Mouse (Mus musculus): Measurements from ENCODE around the gene Csta1. TPM values are rescaled to one million over a fixed set of nuclear protein-coding genes. Genes with fewer than 3 reads are reported as not detected.
"Not testable (repeated sequence)": the region's sequence is repeated elsewhere in the genome, so short reads cannot be mapped to it uniquely, and the experiment has no call there.

Gene Csta1
- polyA plus RNA-seq (2012; ENCODE audit: insufficient read depth, insufficient read length, missing spikeins) = not detected in 2 replicates

DNA sequence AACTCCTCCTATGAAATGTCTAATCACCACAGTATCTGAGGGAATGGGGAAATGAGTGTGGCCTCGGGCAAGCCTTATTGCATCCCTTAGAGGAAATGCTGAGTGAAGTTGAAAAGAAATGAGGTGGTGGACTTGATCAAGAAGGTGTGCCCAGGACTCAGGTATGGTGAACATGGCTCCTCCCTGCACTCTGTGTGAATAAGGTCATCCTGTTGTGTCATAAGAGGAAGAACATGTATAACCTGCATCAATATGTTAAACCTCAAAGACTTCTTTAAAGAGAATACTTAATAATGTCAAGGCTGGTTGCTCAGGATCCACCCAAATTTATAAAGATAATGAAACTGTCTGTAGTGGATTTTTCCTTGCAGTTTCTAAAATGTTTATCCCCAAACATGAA, at the start of gene Csta1:
TSS of gene Csta1 (minus strand) at position 101 of the 400 bp plus-strand sequence.
- Histone ChIP-seq H3K4me3 (ENCODE audit: insufficient read depth, low read length) (no peak within 1 kb of the TSS), H3K27ac (ENCODE audit: insufficient read depth, low read depth, low read length) (no peak within 1 kb of the TSS), H3K4me1 (ENCODE audit: control insufficient read depth, insufficient read depth, low read length) (no peaks in the 10 kb centered on the region)
- TF ChIP-seq POLR2A (IDR thresholded peaks at IDR 0.05; ENCODE audit: borderline replicate concordance, low read depth, low read length) (no peak), CTCF (IDR thresholded peaks at IDR 0.05; ENCODE audit: low read depth, low read length) (no peak)

DNA sequence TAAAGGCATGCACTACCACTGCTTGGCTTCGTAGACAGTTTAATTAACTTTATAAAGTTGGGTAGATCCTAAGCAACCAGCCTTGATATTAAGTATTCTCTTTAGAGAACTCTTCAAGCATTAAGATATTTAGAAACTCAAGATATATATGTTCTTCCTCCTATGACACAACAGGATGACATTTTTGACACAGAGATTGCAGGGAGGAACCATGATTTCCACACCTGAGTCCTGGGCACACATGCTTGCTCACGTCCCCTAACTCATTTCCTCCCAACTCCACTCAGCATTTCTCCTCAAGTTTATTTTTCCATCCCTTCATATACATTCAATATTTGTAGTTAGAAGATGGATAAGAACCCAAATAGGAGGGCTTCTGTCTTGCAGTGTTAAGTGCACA, 48.9 kb upstream of the Csta1 start:
- no peaks in the 10 kb centered on the region for H3K4me1 ChIP-seq (ENCODE audit: control insufficient read depth, insufficient read depth, low read length)
- H3K4me3 ChIP-seq (ENCODE audit: insufficient read depth, low read length) = no peak overlapping the region
- H3K27ac ChIP-seq (ENCODE audit: insufficient read depth, low read depth, low read length) = no peak overlapping the region
- no peak for TF ChIP-seq CTCF (IDR thresholded peaks at IDR 0.05; ENCODE audit: low read depth, low read length)
- TF ChIP-seq POLR2A (IDR thresholded peaks at IDR 0.05; ENCODE audit: borderline replicate concordance, low read depth, low read length) = no peak

DNA sequence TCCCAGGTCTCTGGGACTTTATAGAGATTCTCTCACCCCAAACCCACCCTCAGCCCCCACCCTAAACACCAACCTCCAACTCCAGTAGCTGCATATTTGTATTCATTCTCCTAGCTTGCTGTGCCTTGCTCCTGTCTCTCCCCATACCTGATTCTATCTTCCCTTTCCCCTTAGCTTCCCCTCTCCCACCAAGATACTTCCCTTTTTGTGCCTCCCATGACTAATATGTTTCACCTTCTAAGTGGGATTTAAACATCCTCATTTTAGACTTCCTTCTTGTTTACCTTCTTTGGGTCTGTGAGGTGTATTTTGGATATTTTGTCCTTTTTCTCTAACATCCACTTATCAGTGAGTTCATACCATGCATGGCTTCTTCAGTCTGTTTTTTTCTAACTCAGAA, 45.1 kb upstream of the Csta1 start:
- no peak for TF ChIP-seq CTCF (IDR thresholded peaks at IDR 0.05; ENCODE audit: low read depth, low read length)
- TF ChIP-seq POLR2A (IDR thresholded peaks at IDR 0.05; ENCODE audit: borderline replicate concordance, low read depth, low read length) = no peak
- Histone ChIP-seq H3K4me3 (ENCODE audit: insufficient read depth, low read length) (no peak overlapping the region), H3K27ac (ENCODE audit: insufficient read depth, low read depth, low read length) (no peak overlapping the region), H3K4me1 (ENCODE audit: control insufficient read depth, insufficient read depth, low read length) (no peaks in the 10 kb centered on the region)

DNA sequence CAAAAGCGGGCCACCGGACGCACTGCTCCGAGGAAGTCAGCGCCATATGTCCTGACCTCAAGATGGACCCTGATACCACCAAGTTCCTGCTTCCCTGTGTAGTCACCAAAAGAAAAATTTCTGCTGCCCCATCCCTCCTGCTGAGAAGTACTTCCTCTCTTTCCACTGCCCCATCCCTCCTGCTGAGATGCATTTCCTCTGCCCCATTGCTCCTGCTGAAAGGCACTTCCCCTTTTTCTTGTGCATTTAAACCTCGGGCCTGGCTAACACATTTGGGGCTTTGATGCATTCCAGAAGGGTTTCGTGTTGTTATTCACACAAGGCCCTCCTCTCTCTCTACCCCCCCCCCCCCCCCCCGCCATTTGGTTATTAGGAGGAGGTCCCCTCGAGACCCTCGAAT, 36.8 kb upstream of the Csta1 start:
- not testable (repeated sequence) for H3K27ac ChIP-seq (ENCODE audit: insufficient read depth, low read depth, low read length); H3K4me1 ChIP-seq (ENCODE audit: control insufficient read depth, insufficient read depth, low read length)

DNA sequence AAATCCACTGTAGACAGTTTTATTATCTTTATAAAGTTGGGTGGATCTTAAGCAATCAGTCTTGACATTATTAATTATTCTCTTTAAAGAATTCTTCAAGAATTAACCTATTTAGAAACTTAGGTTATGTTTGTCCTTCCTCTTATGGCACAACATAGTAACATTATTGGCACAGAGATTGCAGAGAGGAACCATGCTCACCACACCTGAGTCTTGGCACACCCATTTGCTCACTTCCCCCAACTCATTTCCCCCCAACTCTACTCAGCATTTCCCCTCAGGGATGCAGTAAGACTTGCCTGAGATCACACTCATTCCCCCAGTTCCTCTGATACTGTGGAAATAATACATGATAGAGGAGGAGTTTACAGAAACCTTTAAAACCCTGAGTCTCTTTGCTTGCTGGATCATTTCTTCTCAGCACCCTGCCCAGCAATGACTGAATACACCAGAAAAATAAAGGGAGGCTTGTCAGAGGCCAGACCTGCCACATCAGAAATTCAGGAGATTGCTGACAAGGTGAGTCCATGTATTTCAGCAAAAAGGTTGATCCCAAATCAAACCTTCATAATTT, 25.4 kb upstream of the Csta1 start, which contains the start of gene Stfa2l1:
TSS of gene Stfa2l1 (plus strand) at position 410 of the 574 bp plus-strand sequence.
- H3K27ac ChIP-seq (ENCODE audit: insufficient read depth, low read depth, low read length) = no peak within 1 kb of the TSS
- TF ChIP-seq POLR2A (IDR thresholded peaks at IDR 0.05; ENCODE audit: borderline replicate concordance, low read depth, low read length) (no peak), CTCF (IDR thresholded peaks at IDR 0.05; ENCODE audit: low read depth, low read length) (no peak)
- H3K4me1 ChIP-seq (ENCODE audit: control insufficient read depth, insufficient read depth, low read length) = no peaks in the 10 kb centered on the region
- H3K4me3 ChIP-seq (ENCODE audit: insufficient read depth, low read length) = no peak within 1 kb of the TSS

More for the DNA sequence above, 36.8 kb upstream of the Csta1 start:
- not testable (repeated sequence) for H3K4me3 ChIP-seq (ENCODE audit: insufficient read depth, low read length)

DNA sequence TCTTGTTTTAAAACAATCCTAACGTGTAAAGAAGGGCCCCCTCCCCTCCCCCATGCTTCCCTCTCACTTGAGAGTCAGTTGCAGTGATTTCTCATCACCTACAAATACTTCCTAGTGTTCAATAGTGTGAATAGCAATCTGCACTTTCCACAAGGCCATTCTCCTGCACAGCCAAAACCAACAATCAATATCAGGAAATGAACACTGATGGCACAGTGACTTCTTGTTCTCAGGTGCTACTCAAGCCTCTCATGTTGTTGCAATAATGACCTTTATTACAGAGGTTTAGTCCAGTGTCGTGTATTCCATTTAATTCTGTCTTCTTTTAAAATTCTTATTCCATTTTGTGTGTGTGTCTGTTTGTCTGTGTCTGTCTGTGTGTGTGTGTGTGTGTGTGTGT, 7.2 kb upstream of the Csta1 start:
- Histone ChIP-seq H3K4me1 (ENCODE audit: control insufficient read depth, insufficient read depth, low read length) (no peaks in the 10 kb centered on the region), H3K4me3 (ENCODE audit: insufficient read depth, low read length) (no peak overlapping the region), H3K27ac (ENCODE audit: insufficient read depth, low read depth, low read length) (no peak overlapping the region)
- TF ChIP-seq CTCF (IDR thresholded peaks at IDR 0.05; ENCODE audit: low read depth, low read length) (no peak), POLR2A (IDR thresholded peaks at IDR 0.05; ENCODE audit: borderline replicate concordance, low read depth, low read length) (no peak)

DNA sequence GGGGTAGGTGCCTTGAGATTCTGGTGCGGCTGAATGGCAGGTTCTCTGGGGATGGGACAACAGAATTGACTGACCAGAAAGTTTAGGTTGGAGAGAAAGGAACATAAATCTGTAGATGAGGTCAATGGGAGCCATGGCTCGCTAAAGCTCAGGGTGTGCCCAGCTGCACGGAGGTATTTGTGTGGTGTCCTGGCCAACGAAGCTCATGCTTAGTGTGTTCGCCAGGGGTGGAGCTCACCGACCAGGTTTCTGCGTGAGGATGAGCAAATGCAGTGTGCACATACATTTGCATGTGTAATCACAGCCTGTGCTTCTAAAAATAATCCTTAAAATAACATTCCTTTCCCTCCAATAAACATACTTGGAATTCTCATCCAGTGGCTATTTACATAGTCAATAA, 2.9 kb downstream of the Csta1 start:
- TF ChIP-seq POLR2A (IDR thresholded peaks at IDR 0.05; ENCODE audit: borderline replicate concordance, low read depth, low read length) = no peak

DNA sequence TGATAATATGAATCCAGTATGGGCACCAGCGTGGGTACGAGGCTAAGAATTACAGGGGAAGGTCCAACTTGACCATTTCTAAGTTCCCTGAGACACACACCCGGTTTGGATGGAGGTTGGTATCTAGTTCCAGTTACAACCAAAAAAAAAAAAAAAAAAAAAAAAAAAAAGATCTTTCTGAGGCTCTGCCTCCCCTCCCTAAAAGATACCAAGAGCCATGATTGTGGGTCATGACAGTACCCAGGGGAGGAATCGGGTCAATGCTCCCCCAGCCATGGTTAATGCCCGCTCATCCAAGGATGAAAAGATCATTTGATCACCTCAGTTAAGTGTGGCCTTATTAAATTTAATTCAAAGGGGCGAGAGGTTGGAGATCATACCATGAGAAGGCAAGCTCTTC, 15.3 kb downstream of the Csta1 start:
- H3K27ac ChIP-seq (ENCODE audit: insufficient read depth, low read depth, low read length); H3K4me3 ChIP-seq (ENCODE audit: insufficient read depth, low read length); H3K4me1 ChIP-seq (ENCODE audit: control insufficient read depth, insufficient read depth, low read length): not testable (repeated sequence)

More for the DNA sequence above, 2.9 kb downstream of the Csta1 start:
- H3K27ac ChIP-seq (ENCODE audit: insufficient read depth, low read depth, low read length) = no peak overlapping the region
- no peak overlapping the region for H3K4me3 ChIP-seq (ENCODE audit: insufficient read depth, low read length)
- no peaks in the 10 kb centered on the region for H3K4me1 ChIP-seq (ENCODE audit: control insufficient read depth, insufficient read depth, low read length)

DNA sequence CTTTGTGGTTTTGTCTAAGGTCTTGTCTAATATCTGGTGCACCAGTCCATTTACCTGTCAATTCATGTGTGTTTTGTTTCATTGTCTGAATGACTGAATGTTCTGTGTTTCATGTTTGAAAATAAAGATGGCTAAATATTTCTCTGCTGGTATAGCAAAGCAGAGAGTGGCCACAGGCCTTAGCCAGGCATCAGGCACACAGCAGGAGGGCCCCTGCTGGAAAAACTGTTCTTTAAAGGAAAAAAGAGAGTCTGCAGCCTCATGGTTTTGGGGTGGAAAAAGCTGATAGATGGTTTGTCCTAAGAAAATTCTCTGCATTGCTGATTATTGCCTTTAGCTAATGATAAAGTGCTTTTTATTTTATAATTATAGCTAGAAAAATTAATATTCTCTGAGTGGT, 19.6 kb downstream of the Csta1 start:
- not testable (repeated sequence) for H3K4me3 ChIP-seq (ENCODE audit: insufficient read depth, low read length); H3K27ac ChIP-seq (ENCODE audit: insufficient read depth, low read depth, low read length); H3K4me1 ChIP-seq (ENCODE audit: control insufficient read depth, insufficient read depth, low read length)

DNA sequence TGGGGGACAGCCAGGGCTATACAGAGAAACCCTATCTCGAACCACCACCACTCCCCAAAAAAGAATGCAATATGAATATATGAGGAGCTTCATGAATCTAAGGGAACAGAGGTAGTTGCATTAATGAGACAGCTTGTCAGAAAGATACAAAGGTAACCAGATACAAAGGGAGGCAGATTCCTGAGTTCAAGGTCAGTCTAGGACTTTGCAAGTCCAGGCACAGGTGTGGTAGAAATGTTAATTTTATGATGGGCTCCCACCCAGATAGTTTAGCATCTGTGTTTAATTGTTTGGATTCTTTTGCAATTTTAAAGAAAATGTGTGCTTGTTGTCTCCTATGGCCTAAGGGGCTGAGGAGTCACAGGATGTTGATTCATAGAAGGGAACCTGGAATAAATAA, 28.8 kb downstream of the Csta1 start:
- Histone ChIP-seq H3K4me3 (ENCODE audit: insufficient read depth, low read length) (no peak overlapping the region), H3K4me1 (ENCODE audit: control insufficient read depth, insufficient read depth, low read length) (no peaks in the 10 kb centered on the region), H3K27ac (ENCODE audit: insufficient read depth, low read depth, low read length) (no peak overlapping the region)
- TF ChIP-seq CTCF (IDR thresholded peaks at IDR 0.05; ENCODE audit: low read depth, low read length) (no peak), POLR2A (IDR thresholded peaks at IDR 0.05; ENCODE audit: borderline replicate concordance, low read depth, low read length) (no peak)

DNA sequence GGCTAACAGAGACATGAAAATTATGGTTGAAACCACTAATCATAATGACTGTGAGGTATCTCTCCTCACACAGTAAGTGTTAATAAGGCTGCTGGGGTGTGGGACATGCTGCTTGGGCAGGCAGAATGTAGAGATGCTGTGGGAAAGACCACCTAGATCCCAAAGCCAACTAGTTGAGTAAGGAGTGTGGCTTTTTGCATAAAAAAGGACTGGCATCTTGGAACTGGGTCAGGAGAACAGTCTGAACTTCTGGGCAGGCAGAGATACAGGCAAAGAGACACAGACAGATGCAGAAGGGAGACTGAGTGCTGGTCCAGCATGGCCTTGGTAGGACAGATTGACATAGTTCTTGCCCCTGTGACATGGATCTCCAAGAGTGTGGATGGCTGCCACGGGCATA, 29.5 kb downstream of the Csta1 start:
- Histone ChIP-seq H3K27ac (ENCODE audit: insufficient read depth, low read depth, low read length) (no peak overlapping the region), H3K4me3 (ENCODE audit: insufficient read depth, low read length) (no peak overlapping the region), H3K4me1 (ENCODE audit: control insufficient read depth, insufficient read depth, low read length) (no peaks in the 10 kb centered on the region)
- TF ChIP-seq CTCF (IDR thresholded peaks at IDR 0.05; ENCODE audit: low read depth, low read length) (no peak), POLR2A (IDR thresholded peaks at IDR 0.05; ENCODE audit: borderline replicate concordance, low read depth, low read length) (no peak)

DNA sequence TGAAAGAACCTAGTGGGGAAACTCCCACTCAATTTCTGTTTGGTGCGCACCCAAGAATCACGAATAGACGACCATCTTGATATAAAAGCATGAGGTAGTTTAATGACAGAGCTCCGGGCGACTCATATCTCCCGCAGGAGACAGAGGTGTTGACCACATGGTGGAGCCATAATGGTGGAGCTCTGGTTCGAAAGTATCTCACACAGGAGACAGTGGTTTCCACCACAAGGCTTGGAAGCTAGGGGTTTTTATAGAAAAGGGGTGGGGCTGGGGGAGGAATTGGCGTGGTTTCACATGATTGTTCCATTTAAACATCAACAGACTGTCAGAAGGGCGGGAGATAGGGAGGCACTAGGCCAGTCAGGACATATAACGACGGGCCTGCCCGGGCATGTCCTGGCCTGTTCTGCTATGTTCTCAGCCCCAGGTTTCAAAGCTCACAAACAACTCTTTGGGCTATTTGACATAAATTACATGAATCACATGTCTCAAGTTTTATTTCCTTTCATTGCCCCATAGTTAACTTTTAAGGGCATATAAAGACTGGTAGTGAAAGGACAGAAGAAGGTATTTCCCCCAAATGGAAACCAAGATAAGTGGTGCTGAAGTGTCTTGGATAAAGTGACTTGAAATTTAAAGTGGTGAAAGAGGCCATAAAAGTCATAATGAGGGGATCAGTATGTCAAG, 33.1 kb downstream of the Csta1 start:
- H3K4me3 ChIP-seq (ENCODE audit: insufficient read depth, low read length); H3K27ac ChIP-seq (ENCODE audit: insufficient read depth, low read depth, low read length); H3K4me1 ChIP-seq (ENCODE audit: control insufficient read depth, insufficient read depth, low read length): not testable (repeated sequence)
